Mouse (Mus musculus) heart, embryonic 12.5 days (tissue): ENCODE measurements around the gene Fam167b. TPM values are rescaled to one million over a fixed set of nuclear protein-coding genes. Genes with fewer than 3 reads are reported as not detected.
"Not testable (repeated sequence)": the region's sequence is repeated elsewhere in the genome, so short reads cannot be mapped to it uniquely, and the experiment has no call there.

Experiments used
- ATAC-seq: fragments of 200-750 bp; cut with Nextera tagmentation; 2 replicates; pipeline ENCODE4 v1.8.0; 2017; ENCODE audit warnings: moderate TSS enrichment, moderate library complexity; ENCODE audit not compliant: insufficient number of reproducible peaks, low FRiP score
- H3K27ac ChIP-seq: fragments of 300-500 bp; sonication (generic); 2 replicates; pipeline ENCODE4 v1.5.1; 2016; ENCODE audit warnings: mild to moderate bottlenecking, moderate library complexity; ENCODE audit not compliant: poor library complexity, severe bottlenecking
- H3K27me3 ChIP-seq: fragments of 300-500 bp; sonication (generic); replicated peaks from 2 replicates; pipeline ENCODE4 v1.6.1; 2016; ENCODE audit warnings: mild to moderate bottlenecking, moderate library complexity
- H3K36me3 ChIP-seq: fragments of 300-500 bp; sonication (generic); 2 replicates; pipeline ENCODE4 v1.6.1; 2016; ENCODE audit warnings: mild to moderate bottlenecking, moderate library complexity
- H3K4me1 ChIP-seq: fragments of 300-500 bp; sonication (generic); replicated peaks from 2 replicates; pipeline ENCODE4 v1.6.1; 2016; ENCODE audit warnings: mild to moderate bottlenecking
- H3K4me2 ChIP-seq: fragments of 300-500 bp; sonication (generic); 2 replicates; pipeline ENCODE4 v1.6.1; 2016; ENCODE audit warnings: mild to moderate bottlenecking, moderate library complexity
- H3K4me3 ChIP-seq: fragments of 300-500 bp; sonication (generic); 2 replicates; pipeline ENCODE4 v1.5.1; 2016; ENCODE audit warnings: mild to moderate bottlenecking
- H3K9ac ChIP-seq: fragments of 300-500 bp; sonication (generic); 2 replicates; pipeline ENCODE4 v1.6.1; 2016; ENCODE audit warnings: mild to moderate bottlenecking, moderate library complexity
- H3K9me3 ChIP-seq: fragments of 300-500 bp; sonication (generic); replicated peaks from 2 replicates; pipeline ENCODE4 v1.6.1; 2016; ENCODE audit warnings: mild to moderate bottlenecking, moderate library complexity
- WGBS: fragments of 180-500 bp; shearing (Covaris S2); methylation state at CpG from one replicate; pipeline ENCODE4 v1.1.7; 2016; 5-methylcytosine and 5-hydroxymethylcytosine counted together
- polyA plus RNA-seq: library from polyadenylated mRNA; unstranded; fragments of >200 nt; fragmentation: Nextera tagmentation; extraction: Ambion mirVana; gene quantifications from 2 replicates; pipeline ENCODE4 v1.2.1, GENCODE M21; 2016

Gene Fam167b
- polyA plus RNA-seq, 1 experiment from 2014 or later: 4.3 TPM

DNA sequence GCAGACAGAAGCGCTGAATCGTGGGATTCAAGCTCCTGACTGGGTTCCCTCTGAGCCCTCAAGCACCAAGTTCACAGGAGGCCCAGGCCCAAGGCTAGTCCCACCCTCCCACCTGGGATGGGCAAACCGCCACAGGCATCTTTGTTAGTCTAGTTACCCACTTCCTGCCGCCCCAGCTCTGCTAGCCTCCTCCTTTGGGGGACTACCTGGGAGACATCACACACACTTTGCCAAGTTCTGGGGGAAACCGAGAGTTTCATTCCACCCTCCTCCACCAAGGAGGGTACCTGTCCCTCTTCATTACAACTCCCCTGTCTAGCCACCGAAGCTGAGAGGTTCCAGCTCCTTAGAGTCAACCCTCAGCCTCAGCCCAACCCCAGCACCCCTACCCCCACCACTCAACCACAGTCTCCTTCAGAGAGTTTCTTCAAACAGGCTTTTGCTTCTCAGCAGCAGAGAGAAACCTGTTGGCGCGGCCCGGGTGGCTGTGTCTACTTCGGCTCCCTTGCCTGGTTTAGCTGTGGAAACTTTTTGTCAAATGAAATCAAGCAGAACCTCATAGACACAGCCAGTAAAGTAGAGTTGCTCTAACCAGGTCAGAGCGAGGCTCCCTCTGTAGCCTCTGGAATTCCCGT lies 19.9 kb downstream of the Fam167b start:
- 80% methylated on average over 12 of the region's 12 CpGs for WGBS

DNA sequence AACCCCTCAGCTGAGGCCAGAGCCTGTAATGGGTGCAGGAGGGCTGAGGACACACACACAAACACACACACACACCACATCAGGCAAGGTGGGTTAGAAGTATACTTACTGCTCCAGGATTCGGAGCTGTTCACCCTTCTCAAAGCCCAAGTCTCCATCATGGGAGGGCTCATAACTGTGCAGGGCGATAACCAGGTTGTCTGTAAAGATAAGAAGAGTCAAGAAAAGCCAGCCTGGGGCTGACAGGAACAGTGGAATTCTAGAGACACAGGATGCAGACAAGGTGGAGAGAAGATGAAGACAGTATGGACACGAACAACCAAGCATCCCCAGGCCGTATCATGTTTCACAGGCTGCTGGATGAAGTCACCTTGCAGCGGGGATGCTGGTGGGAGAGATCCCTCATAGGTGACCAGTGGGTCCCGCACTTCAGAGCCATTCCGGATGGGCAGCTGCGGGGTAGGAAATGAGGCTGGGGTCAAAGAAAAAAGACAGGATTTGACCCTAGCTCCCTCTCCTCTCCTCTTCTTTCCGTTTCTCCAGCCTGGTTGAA lies 21.0 kb downstream of the Fam167b start:
- H3K9me3 ChIP-seq: no peaks in the 10 kb centered on the region
- peak overlapping the region; percentile 53; the same call in 1 of the 2 replicates for H3K4me3 ChIP-seq
- 64% methylated on average over 9 of the region's 9 CpGs for WGBS
- H3K27ac ChIP-seq: no peak overlapping the region
- peaks cover 5% of the 10 kb centered on the region; the same call in 1 of the 2 replicates for H3K27me3 ChIP-seq
- peak; percentile 22; the same call in 1 of the 2 replicates for ATAC-seq
- peak overlapping the region; percentile 92 for H3K4me2 ChIP-seq
- no peak overlapping the region for H3K9ac ChIP-seq
- peaks cover 17% of the 10 kb centered on the region for H3K4me1 ChIP-seq
- H3K36me3 ChIP-seq: no peaks in the 10 kb centered on the region

More for the DNA sequence above, 19.9 kb downstream of the Fam167b start:
- no peak for ATAC-seq
- H3K9me3 ChIP-seq: no peaks in the 10 kb centered on the region
- no peak overlapping the region for H3K27ac ChIP-seq
- peaks cover 17% of the 10 kb centered on the region for H3K4me1 ChIP-seq
- no peak overlapping the region for H3K9ac ChIP-seq
- H3K4me2 ChIP-seq: no peak overlapping the region
- no peak overlapping the region for H3K4me3 ChIP-seq
- H3K36me3 ChIP-seq: no peaks in the 10 kb centered on the region
- peaks cover 5% of the 10 kb centered on the region; the same call in 1 of the 2 replicates for H3K27me3 ChIP-seq

DNA sequence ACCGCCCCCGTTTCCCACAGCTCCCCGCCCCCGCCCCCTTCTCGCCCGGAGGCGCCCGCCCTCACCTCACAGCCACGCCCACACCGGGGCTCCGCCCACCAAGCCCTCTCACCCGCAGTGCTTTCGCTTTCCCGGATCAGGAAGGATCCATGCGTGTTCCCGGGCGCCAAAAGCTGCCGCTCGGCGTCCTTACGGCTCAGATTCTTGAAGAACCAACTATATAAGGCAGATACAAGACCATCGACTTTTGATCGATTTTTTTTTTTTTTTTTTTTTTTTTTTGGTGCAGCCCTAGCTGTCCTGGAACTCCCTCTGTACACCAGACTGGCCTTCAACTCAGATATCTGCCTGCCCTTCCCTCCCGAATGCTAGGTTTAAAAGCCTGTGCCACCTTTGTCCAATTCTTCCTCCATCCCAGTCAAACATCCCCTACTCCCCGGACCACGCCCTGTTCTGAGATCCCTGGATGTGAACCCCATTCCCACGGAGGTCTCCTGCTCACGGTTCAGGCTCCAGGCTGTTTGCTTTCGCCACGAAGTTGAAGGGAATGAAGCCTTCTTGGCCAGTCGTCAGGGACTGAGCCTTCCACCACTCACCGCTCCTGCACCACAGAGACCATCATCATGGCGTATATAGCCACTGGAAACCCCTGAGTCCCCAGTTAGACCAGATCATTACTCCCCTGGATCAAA lies 21.7 kb downstream of the Fam167b start:
- Histone ChIP-seq H3K4me1 (peaks cover 17% of the 10 kb centered on the region), H3K9ac (peak overlapping the region; percentile 60), H3K4me2 (peak overlapping the region; percentile 92), H3K27me3 (peaks cover 5% of the 10 kb centered on the region; the same call in 1 of the 2 replicates), H3K36me3 (no peaks in the 10 kb centered on the region), H3K4me3 (peak overlapping the region; percentile 53), H3K9me3 (no peaks in the 10 kb centered on the region), H3K27ac (peak overlapping the region; percentile 22; the same call in 1 of the 2 replicates)
- ATAC-seq: peak; percentile 87
- 9% methylated on average over 32 of the region's 33 CpGs for WGBS

DNA sequence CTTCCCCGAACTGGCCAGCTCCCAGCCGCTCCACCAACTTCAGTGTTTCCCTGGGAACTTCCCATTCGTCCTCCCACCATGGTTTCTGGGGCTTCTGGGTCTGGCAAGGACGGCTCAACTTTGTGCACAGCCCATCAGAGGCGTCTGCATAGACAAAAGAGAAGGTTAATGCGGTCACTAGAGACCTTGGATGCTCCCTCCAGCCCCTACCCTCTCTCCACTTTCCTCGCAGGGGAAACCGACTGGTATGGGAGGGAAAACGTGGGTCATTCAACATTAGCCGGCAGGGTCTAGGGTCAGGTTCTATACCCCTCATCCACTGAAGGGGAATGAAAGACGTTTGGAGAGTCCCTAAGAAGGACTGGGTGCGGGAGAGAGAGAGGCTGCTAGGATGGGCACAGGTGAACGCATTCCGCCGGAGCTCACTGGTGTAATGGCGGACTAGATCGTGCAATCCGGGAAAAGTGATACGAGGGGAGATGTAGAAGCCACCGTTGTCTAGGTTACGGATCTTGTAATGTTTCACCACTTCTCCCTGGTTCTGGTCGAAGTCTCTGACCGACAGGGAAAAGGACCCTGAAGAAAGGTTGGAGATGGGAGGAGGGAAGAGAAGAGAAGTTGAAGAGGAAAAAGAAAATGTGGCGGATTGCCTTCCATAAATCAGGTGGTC lies 22.4 kb downstream of the Fam167b start:
- Histone ChIP-seq H3K4me1 (peaks cover 17% of the 10 kb centered on the region), H3K4me2 (peak overlapping the region; percentile 92), H3K9me3 (no peaks in the 10 kb centered on the region), H3K36me3 (no peaks in the 10 kb centered on the region), H3K27ac (0 out of 2 replicates have a peak overlapping the region, but pooled peaks have one; percentile 26), H3K9ac (peak overlapping the region; percentile 69), H3K27me3 (peaks cover 5% of the 10 kb centered on the region; the same call in 1 of the 2 replicates), H3K4me3 (peak overlapping the region; percentile 53)
- under 1% methylated on average over 24 of the region's 24 CpGs for WGBS
- peak; percentile 57 for ATAC-seq

DNA sequence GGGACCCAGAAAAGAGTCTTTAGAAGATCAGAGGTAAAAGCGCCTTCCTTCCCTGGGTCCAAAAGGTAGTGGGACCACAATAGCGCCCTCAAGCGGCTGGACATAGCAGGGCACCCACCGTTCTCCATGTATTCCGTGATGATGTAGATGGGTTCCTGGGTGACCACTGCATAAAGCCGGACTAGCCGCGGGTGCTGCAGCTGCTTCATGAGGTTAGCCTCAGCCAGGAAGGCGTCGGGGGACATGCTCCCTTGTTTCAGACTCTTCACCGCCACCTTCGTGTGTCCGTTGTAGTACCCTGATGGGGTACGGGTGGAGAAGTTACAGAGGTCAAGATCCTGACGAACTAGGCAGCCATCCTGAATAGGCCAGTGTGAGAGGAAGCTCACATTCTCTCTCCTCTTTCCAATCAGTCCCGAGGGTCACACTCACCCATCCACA lies 22.9 kb downstream of the Fam167b start:
- Histone ChIP-seq H3K36me3 (no peaks in the 10 kb centered on the region), H3K4me3 (peak overlapping the region; percentile 53), H3K9ac (peak overlapping the region; percentile 69; the same call in 1 of the 2 replicates), H3K4me2 (peak overlapping the region; percentile 92), H3K4me1 (peaks cover 17% of the 10 kb centered on the region), H3K27ac (no peak overlapping the region), H3K27me3 (peaks cover 5% of the 10 kb centered on the region; the same call in 1 of the 2 replicates), H3K9me3 (no peaks in the 10 kb centered on the region)
- peak; percentile 23; the same call in 1 of the 2 replicates for ATAC-seq
- WGBS: 3% methylated on average over 16 of the region's 16 CpGs

DNA sequence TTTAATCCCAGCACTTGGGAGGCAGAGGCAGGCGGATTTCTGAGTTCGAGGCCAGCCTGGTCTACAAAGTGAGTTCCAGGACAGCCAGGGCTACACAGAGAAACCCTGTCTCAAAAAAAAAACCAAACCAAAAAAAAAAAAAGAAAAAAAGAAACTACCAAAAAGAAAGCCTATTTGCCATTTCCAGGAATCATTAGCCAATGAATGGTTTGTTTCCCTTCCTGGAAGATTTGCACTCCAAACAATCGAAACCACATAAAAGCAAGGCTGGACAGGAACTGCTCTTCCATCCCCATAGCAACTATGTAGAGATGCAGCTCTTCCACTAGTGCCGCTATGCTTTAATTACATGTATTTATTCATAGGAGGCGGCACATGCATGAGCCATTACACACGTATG lies 23.8 kb downstream of the Fam167b start:
- not testable (repeated sequence) for ATAC-seq, H3K4me3 ChIP-seq, H3K27me3 ChIP-seq, H3K4me2 ChIP-seq, H3K9ac ChIP-seq, H3K36me3 ChIP-seq, H3K9me3 ChIP-seq, H3K27ac ChIP-seq
- peaks cover 23% of the 10 kb centered on the region for H3K4me1 ChIP-seq
- WGBS: 89% methylated on average over 6 of the region's 6 CpGs

DNA sequence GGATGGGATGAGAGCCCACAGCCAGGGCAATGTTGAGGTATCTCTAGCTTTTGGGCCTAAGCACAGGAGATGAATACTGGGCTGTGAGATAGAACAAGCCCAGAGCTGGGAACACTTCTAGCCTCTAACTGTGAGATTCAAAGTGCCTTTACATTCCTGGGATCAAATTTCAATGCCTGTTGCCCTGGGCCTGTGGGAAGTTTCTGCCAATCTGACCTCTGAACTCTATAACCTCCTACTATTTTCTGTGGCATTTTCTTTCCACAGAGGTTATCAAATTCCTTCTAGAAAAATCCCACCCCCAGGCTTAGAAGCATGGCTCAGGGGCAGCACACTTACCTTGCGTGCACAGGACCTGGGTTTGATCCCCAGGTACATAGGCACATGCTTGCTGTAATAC lies 28.1 kb downstream of the Fam167b start:
- Histone ChIP-seq H3K4me3 (no peak overlapping the region), H3K36me3 (no peaks in the 10 kb centered on the region), H3K4me1 (peaks cover 6% of the 10 kb centered on the region), H3K4me2 (no peak overlapping the region), H3K27ac (no peak overlapping the region), H3K27me3 (peaks cover 5% of the 10 kb centered on the region; the same call in 1 of the 2 replicates), H3K9ac (no peak overlapping the region), H3K9me3 (no peaks in the 10 kb centered on the region)
- no peak for ATAC-seq
- 58% methylated on average over 1 of the region's 1 CpGs for WGBS

DNA sequence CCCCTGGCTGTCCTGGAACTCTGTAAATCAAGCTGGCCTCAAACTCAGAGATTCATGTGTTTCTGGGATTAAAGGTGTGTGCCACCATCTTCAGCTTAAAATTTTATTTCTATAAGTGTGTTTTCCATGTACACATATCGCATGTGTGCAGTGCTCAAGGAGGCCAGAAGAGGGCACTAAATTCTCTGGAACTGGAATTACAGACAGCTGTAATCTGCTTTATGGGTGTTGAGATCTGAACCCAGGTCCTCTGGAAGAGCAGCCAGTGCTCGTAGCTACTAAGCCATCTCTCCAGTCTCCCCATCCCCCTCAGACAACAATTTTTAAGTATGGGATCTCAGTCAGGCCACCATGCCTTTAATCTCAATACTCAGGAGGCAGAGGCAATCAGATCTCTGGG lies 29.0 kb downstream of the Fam167b start:
- H3K4me1 ChIP-seq: peaks cover 6% of the 10 kb centered on the region; the same call in 1 of the 2 replicates
- no peak overlapping the region for H3K4me3 ChIP-seq
- H3K36me3 ChIP-seq: no peaks in the 10 kb centered on the region
- no peak overlapping the region for H3K27ac ChIP-seq
- H3K27me3 ChIP-seq: no peaks in the 10 kb centered on the region
- 88% methylated on average over 2 of the region's 2 CpGs for WGBS
- H3K4me2 ChIP-seq: no peak overlapping the region
- no peak for ATAC-seq
- no peaks in the 10 kb centered on the region for H3K9me3 ChIP-seq
- no peak overlapping the region for H3K9ac ChIP-seq

DNA sequence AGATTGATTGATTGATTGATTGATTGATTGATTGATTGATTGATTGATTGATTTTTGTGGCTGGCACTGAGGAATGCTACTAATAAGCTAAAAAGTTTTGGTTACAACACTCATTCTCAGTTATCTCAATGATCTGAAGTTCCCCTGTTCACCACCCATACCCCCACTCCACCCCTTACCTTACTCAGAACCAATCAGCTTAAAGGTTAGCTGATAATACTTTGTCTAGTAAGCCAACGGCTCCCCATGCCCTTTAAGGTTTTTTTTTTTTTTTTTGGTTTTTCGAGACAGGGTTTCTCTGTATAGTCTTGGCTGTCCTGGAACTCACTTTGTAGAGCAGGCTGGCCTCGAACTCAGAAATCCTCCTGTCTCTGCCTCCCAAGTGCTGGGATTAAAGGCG lies 30.7 kb downstream of the Fam167b start:
- not testable (repeated sequence) for H3K36me3 ChIP-seq, H3K27ac ChIP-seq, H3K4me2 ChIP-seq, H3K27me3 ChIP-seq, H3K9me3 ChIP-seq, H3K4me3 ChIP-seq, ATAC-seq, H3K9ac ChIP-seq, H3K4me1 ChIP-seq
- WGBS: 77% methylated on average over 4 of the region's 4 CpGs

DNA sequence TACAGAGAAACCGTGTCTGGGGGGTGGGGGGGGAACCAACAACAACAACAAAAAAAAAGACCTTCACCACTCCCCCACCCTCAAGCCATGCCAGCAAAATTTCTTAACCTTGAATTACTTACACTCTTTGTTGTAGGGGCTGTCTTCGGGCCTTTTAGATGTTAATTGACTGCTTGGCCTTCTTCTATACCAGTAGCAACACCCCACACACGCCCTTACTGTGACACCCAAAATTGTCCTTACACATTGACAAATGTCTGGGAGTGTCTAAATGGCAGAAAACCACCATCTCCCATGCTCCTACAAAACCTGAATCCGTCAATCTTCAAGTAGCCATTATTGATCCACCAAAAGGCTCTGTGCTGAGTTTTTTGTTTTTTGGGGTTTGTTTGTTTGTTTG lies 34.2 kb downstream of the Fam167b start:
- Histone ChIP-seq H3K4me2 (no peak overlapping the region), H3K4me1 (peaks cover 20% of the 10 kb centered on the region), H3K9me3 (no peaks in the 10 kb centered on the region), H3K9ac (no peak overlapping the region), H3K27me3 (no peaks in the 10 kb centered on the region), H3K27ac (no peak overlapping the region), H3K4me3 (no peak overlapping the region), H3K36me3 (peaks cover 12% of the 10 kb centered on the region)
- ATAC-seq: no peak
- WGBS: 82% methylated on average over 4 of the region's 4 CpGs
